Mouse (Mus musculus) WW6 (cell line): Measurements from ENCODE around the gene Ilkap.
A peak's percentile ranks its signal among the peaks of the same experiment; 100 is the strongest.

Experiments used
- DNase-seq: peaks from one replicate; pipeline ENCODE4 v3.0.0-alpha.2; 2013; ENCODE audit warnings: low read depth, low spot score

The Ilkap gene

GRCm38 (mm10) chr1:91414903-91415302, 16.3 kb upstream of the Ilkap start:
- DNase-seq = no peak

- DNase-seq = no peak
Measured at GRCm38 (mm10) chr1:91413898-91414594, 15.4 kb upstream of the Ilkap start, which contains the start of gene Hes6. Gene Hes6, minus strand, starts transcription at chr1:91414038.

- DNase-seq = no peak
Measured at GRCm38 (mm10) chr1:91413536-91413897, 14.9 kb upstream of the Ilkap start.

- peak; percentile 87 for DNase-seq
Measured at GRCm38 (mm10) chr1:91413030-91413506, 14.5 kb upstream of the Ilkap start.

- no peak for DNase-seq
Measured at GRCm38 (mm10) chr1:91412286-91413029, 13.8 kb upstream of the Ilkap start.

- DNase-seq = no peak
Measured at GRCm38 (mm10) chr1:91411631-91412285, 13.1 kb upstream of the Ilkap start.

- no peak for DNase-seq
Measured at GRCm38 (mm10) chr1:91407819-91408218, 9.2 kb upstream of the Ilkap start.

GRCm38 (mm10) chr1:91405406-91406169, 7.0 kb upstream of the Ilkap start:
- DNase-seq = no peak

- no peak for DNase-seq
Measured at GRCm38 (mm10) chr1:91404976-91405375, 6.4 kb upstream of the Ilkap start.

GRCm38 (mm10) chr1:91397927-91398259, 722 bp downstream of the Ilkap start:
- DNase-seq = no peak

- no peak for DNase-seq
Measured at GRCm38 (mm10) chr1:91390369-91390768, 8.2 kb downstream of the Ilkap start.

GRCm38 (mm10) chr1:91381091-91381471, 17.5 kb downstream of the Ilkap start:
- no peak for DNase-seq

- DNase-seq = peak; percentile 22
Measured at GRCm38 (mm10) chr1:91380453-91381090, 18.0 kb downstream of the Ilkap start.

GRCm38 (mm10) chr1:91373414-91373835, 25.2 kb downstream of the Ilkap start:
- no peak for DNase-seq

GRCm38 (mm10) chr1:91370055-91370454, 28.6 kb downstream of the Ilkap start:
- no peak for DNase-seq

GRCm38 (mm10) chr1:91369408-91369807, 29.2 kb downstream of the Ilkap start:
- no peak for DNase-seq

- DNase-seq = no peak
Measured at GRCm38 (mm10) chr1:91367295-91367694, 31.3 kb downstream of the Ilkap start.

- DNase-seq = peak; percentile 55
Measured at GRCm38 (mm10) chr1:91366215-91367108, 32.2 kb downstream of the Ilkap start, which contains the start of gene Erfe. Gene Erfe, plus strand, starts transcription at chr1:91366430.

GRCm38 (mm10) chr1:91365816-91366214, 32.8 kb downstream of the Ilkap start:
- no peak for DNase-seq
